Mouse (Mus musculus): Measurements from ENCODE around the gene Gna15. TPM values are rescaled to one million over a fixed set of nuclear protein-coding genes. Genes with fewer than 3 reads are reported as not detected.

Gna15 gene
- total RNA-seq, 1 experiment from 2014 or later: 0.61 TPM

GRCm38 (mm10) chr10:81523142-81523541 is 883 bp downstream of the Gna15 start:
- no peak for DNase-seq

- DNase-seq: no peak
These were observed 4.1 kb downstream of the Gna15 start for GRCm38 (mm10) chr10:81519978-81520365.

- no peak for DNase-seq
These were observed 4.6 kb downstream of the Gna15 start for GRCm38 (mm10) chr10:81519227-81519977.

DNA sequence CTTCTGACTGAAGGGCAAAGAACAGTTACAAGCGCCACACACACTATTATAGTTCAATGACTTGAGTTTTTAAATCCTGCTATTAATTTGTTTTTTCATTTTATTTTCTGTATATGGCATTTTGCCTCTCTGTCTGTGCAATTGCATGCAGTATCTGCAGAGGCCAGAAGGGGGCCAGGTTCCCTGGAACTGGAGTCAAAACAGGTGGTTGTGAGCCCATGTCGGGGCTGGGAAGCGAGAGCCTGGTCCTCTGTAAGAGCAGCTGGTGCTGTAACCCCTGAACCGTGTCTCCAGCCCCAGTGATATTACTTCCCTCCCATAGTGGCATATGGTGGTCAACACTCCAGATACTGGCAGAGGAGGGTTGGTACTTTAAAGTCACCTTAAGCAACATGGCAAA is 5.5 kb downstream of the Gna15 start:
- peak; percentile 76 for DNase-seq

GRCm38 (mm10) chr10:81517227-81517626 is 6.8 kb downstream of the Gna15 start:
- no peak for DNase-seq

DNA sequence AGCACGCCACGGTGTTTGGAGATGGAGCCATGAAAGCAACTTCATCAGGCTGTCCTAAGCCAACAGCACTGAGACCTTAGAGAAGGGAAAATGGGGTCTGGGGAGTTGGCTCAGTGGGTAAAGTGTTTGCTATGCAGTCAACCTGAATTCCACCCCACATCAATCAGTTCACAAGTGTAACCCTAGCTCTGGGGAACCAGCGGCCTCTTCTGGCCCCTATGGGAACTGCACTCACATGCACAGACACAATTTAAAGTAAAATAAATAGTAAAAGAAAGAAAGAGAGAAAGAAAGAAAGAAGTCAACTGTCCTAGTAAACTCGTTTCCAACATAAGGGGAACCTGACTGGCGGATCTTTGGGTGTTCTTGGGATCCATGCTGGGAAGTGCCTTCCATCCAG is 10.2 kb downstream of the Gna15 start:
- no peak for DNase-seq

DNA sequence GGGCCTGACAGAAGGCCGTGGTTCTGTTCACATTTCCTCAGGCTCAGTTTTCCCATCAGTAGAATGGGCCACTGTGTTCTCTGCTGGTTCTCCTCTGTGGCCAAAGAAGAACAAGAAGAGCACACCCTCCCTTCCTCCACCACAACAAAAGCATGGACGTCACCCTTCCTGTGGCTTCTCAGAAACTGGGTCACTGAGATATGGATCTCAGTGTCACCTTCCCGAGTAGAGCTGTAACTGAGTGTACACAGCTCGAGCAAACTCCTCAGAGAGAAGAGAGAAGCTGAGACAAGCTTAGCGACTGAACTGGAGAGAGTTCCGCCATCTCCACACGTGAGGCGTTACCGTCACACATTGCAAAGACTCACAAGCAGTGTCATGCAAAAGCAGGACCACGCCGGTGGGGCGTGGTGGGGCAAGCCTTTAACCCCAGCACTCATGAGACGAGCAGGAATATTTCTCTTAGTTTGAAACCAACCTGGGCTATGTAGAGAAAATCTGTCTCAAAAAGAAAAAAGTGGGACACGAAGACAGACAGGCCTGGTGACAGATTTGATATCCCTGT is 13.7 kb downstream of the Gna15 start:
- no peak for DNase-seq

DNA sequence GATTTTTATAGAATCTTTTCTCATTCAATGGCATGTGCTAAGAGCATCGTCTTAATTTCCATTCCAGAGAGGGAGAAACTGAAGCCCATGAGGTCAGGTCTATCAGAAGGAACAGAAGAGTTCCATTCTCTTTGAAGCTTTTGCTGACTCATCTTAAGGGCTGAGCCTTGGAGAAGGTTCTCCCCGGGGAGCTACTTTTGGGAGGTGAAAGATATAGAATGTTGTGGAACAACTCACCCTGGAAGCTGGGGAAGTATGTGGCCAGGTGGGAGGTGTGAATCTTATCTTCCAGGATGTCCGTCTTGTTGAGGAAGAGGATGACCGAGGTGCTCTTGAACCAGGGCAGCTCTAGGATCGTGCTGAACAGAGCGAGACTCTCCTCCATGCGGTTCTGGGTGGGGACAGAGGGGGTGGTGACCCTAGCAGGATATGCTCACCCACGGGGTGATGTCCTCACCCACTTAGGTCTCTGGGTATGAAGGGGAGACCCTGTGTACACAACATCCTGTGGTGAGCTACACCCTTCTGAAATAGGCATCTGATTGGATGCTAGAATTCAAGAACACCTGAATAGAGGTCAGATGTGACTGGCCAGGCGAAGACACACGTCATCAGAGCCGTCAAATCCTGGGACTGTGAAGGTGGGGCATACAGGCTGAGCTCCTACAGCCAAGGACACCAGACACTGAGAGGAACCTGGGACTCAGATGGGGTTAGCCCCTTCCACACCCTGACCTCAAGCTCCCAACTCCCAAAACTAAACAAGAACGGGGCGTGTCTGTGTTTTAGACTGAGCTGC is 16.1 kb downstream of the Gna15 start:
- no peak for DNase-seq

DNA sequence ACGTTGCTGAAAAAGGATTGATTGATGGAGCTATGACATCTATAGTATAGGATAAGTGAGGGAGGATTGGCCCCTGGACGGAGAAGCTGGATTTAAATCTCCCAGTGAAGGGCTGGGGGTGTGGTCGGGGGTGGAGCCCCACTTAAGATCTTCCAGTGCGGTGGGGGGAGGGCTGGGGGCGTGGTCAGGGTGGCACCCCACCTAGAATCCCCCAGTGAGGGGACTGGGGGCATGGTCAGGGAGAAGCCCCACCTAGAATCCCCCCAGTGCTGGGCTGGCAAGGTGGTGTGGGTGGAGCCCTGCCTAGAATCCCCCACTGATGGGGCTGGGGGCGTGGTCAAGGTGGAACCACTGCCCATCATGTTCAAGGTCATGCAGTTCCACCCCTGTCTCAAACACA is 16.9 kb downstream of the Gna15 start:
- DNase-seq: no peak

DNA sequence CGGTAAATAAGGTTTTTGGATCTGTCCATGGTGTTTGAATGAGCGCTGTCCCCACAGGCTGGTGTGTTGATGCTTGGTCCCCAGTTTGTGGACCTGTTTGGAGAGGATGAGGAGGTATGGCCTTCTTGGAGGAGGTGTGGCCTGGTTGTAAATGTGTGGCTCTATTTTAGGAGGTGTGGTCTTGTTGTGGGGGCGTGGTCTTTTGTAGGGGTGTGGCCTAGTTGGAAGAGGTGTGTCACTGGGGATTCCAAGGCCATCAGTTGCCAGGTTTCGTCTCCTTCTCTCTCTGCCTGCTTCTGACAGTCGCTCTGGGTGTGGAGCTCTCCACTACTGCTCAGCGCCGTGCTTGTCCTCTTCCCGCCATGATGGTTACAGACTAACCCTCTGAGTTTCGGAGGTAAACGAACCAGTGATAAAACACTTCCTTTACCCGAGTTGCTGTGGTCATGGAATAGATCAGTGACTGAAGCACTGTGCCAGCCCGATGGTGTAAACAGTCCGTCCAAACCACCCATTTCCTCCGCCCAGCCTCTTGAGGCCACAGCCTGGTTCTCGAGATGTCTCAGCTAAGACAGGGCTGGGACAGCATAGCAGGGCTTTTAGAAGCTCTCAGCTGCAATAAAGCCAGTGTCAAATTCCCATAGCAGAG is 18.9 kb downstream of the Gna15 start:
- DNase-seq: no peak

- peak; percentile 91 for DNase-seq
These were observed 21.4 kb downstream of the Gna15 start for GRCm38 (mm10) chr10:81502658-81503057.

DNA sequence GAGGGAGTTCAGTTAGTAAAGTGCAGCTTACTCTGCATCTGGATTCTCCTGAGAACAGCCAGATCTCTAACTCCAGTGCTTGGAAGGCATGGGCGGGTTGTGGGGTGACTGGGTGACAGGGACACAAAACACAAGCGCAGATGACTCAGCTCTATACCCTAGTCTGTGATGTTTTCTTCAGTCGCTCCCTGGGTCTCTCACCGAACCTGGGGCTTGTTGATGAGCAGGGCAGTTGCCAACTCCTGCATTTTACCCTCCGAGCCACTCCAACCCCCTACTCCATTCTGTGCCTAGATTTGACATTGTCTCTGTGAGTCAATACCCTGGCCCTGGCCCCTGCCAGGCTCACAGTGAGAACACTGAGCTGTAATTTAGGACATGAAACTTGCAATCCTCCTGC is 22.2 kb downstream of the Gna15 start:
- no peak for DNase-seq

GRCm38 (mm10) chr10:81500032-81500431 is 24.0 kb downstream of the Gna15 start, which contains the start of gene S1pr4:
Gene S1pr4 (minus strand): TSS chr10:81500132.
- DNase-seq: no peak

GRCm38 (mm10) chr10:81499250-81499901 is 24.6 kb downstream of the Gna15 start:
- no peak for DNase-seq

GRCm38 (mm10) chr10:81498316-81499249 is 25.4 kb downstream of the Gna15 start:
- no peak for DNase-seq

DNA sequence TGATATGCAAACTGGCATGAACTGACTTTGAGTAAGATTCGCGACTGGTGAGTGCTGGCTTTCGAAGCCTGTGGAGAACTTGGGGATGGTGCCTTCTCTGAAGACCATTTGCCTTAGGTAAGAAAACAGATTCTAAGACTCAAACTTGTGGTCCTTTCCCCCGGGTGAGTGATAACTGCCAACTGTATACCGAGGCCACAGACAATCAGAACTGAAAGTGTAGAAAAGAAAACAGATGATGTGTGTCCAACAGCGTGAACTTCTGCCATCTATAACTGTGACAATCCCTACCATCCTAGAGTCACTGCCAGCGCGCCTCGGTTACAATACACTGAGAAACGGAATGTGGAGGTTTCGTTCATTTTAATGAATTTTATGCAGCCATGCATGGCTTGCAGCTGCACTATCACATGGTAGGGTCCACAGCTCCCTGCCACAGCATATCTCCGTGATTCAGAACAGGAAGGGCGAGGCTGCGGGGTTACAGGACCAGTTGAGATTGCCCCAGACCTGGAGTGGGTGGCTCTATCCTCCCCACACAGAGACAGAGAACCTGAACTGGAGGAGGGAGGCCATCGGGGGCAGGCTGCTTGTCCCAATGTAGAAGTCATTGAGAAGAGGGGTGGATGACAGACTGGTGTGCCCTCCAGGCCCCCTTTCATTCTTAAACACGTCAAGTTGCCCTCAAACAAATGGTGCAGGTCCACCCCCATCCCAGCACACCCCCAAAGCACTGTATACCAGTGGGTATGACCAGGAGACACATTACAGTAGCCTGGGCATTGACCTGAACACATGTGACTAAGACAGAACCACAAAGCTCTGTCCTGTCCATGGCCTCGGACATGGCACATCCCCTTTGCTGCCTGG is 26.4 kb downstream of the Gna15 start:
- DNase-seq: no peak

GRCm38 (mm10) chr10:81496969-81497368 is 27.1 kb downstream of the Gna15 start:
- no peak for DNase-seq

DNA sequence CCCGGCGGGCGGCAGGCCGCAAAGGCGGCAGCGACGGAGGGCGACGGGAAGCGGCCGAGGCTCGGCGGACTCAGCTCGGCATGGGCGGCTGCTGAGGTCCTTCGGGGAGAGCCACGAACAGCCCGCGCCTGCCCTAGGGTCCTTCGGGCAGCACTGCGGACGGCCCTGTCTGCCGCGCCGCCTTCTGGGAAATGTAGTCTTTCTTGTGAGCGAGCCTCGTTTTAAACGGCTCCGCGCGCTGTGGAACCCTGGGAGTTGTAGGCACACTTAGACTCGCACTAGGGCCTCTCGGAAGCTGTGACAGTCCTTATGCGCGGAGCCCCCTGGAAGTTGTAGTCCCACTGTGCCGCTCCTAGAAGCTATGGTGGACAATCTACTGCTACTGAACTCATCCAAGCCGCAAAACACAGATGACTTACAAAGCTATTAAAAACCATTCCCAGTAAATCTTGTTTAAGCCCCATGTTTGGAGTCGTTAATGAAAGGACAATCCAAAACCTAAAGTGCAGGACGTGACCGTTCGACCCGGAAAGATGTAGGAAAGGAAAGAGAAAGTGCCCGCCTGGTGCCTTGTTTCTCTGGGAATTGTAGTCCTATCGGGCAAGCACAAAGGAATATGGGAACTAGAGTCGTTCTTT is 27.6 kb downstream of the Gna15 start, which contains the start of gene Ncln:
Gene Ncln (minus strand): TSS at position 129 of the 638 bp plus-strand sequence.
- peak; percentile 95 for DNase-seq

DNA sequence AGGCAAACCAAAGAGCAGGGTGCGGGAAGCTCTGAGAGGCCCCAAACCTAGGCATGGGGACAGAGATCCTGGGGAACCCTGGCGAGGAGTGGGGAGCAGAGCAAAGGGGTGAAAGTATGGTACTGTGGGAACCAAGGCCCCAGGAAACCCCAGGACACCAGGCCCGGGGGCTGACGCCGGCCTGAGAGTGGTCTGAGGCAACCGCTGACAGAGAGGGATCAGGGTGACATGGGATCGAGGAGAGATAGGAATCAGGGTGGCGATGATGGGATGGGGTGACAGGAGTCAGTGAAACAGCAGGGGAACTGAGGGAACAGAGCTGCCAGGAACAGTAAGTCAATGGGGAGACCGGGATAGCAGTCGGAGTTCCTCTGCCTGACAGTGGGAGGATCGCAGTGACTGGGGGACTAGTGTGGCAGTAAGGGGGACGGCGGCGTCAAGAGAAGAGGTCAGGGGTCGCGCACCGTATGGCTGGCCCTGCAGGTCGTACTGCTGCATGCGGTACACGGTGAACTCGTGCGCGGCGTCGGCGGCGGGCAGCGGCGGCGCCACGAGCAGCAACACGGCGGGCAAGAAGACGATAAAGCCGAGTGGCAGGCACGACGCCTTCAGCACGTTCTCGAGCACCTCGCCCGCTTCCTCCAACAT is 28.3 kb downstream of the Gna15 start:
- no peak for DNase-seq
